ENCODE assay signal across 29 mouse cellular contexts in genomic region chr6:55346491-55346890, GRCm38 (mm10). TPM values are rescaled to one million over a fixed set of nuclear protein-coding genes. Genes with fewer than 3 reads are reported as not detected.
DNase-seq lines count a peak whose midpoint lies in the region; ATAC-seq lines count a peak whose summit lies in the region.
"Had no signal": no experiment of that assay in that cellular context is flagged by ENCODE, and none has a peak within 500 bp of the region (broad histone marks: within the 10 kb centered on the region; RNA-seq: fewer than 3 reads in every experiment).

No protein-coding gene starts in this region.

- H3K27me3 ChIP-seq in midbrain, embryonic 14.5 days (ENCODE audit: control insufficient read depth, insufficient read depth, low read length) = no peaks in the 10 kb centered on the region
- no peaks in the 10 kb centered on the region for H3K27me3 ChIP-seq in midbrain, embryonic 16.5 days (ENCODE audit: control insufficient read depth, insufficient read depth, low read depth, low read length)
- H3K27me3 ChIP-seq: embryonic facial prominence, embryonic 15.5 days; heart, embryonic 15.5 days; hindbrain, embryonic 12.5 days had no signal

- no peaks in the 10 kb centered on the region for H3K9me3 ChIP-seq in midbrain, embryonic 14.5 days (ENCODE audit: control insufficient read depth, low read length)
- H3K9me3 ChIP-seq in midbrain, embryonic 16.5 days (replicated peaks; ENCODE audit: control insufficient read depth, low read length, poor library complexity, severe bottlenecking) = no peaks in the 10 kb centered on the region
- H3K9me3 ChIP-seq: embryonic facial prominence, embryonic 15.5 days; heart, embryonic 15.5 days had no signal

- H3K9ac ChIP-seq in midbrain, embryonic 14.5 days (replicated peaks; ENCODE audit: low read length) = no peak overlapping the region
- no peak overlapping the region for H3K9ac ChIP-seq in midbrain, embryonic 16.5 days (ENCODE audit: low read depth, low read length)
- H3K9ac ChIP-seq: embryonic facial prominence, embryonic 15.5 days; heart, embryonic 15.5 days; hindbrain, embryonic 12.5 days had no signal

- DNase-seq in gastrocnemius, postnatal 10 days = peak; percentile 2
- no peak for DNase-seq in gastrocnemius, postnatal 36 days
- DNase-seq in kidney, adult 11 months = peak; percentile 1
- DNase-seq in kidney, postnatal 14 days = no peak
- DNase-seq in midbrain, embryonic 14.5 days = no peak
- no peak for DNase-seq in right cerebral cortex, postnatal 4 days
- DNase-seq: adrenal gland, postnatal 10 days; cerebellum, adult 11 months; cerebellum, adult 8-10 months; cerebellum, postnatal 14 days; embryo, embryonic 11 days; gastrocnemius, postnatal 14 days had no signal

- H3K27ac ChIP-seq in midbrain, embryonic 14.5 days (replicated peaks; ENCODE audit: low read depth, low read length) = no peak overlapping the region
- no peak overlapping the region for H3K27ac ChIP-seq in midbrain, embryonic 16.5 days (ENCODE audit: low read length)
- H3K27ac ChIP-seq: embryonic facial prominence, embryonic 15.5 days; forebrain, embryonic 10.5 days; heart, embryonic 15.5 days; hindbrain, embryonic 12.5 days had no signal

- WGBS in midbrain, embryonic 14.5 days = 88% methylated on average over 7 of the region's 7 CpGs
- WGBS in midbrain, embryonic 16.5 days = 90% methylated on average over 7 of the region's 7 CpGs

- ATAC-seq in midbrain, embryonic 14.5 days (ENCODE audit: low FRiP score, low TSS enrichment) = 0 out of 2 replicates have a peak, but pooled peaks have one; percentile 28
- ATAC-seq in midbrain, embryonic 16.5 days = no peak
- ATAC-seq: forebrain, embryonic 16.5 days; hindbrain, embryonic 16.5 days had no signal

- intact Hi-C loops in gastrocnemius, postnatal 36 days (cut with DNase I) = no loop called here

- H3K36me3 ChIP-seq in midbrain, embryonic 14.5 days (ENCODE audit: control insufficient read depth, insufficient read depth, low read length) = no peaks in the 10 kb centered on the region
- no peaks in the 10 kb centered on the region for H3K36me3 ChIP-seq in midbrain, embryonic 16.5 days (ENCODE audit: control insufficient read depth, insufficient read depth, low read length)
- H3K36me3 ChIP-seq: forebrain, embryonic 10.5 days; heart, embryonic 15.5 days; hindbrain, embryonic 12.5 days had no signal

- H3K4me1 ChIP-seq in midbrain, embryonic 14.5 days (ENCODE audit: control insufficient read depth, insufficient read depth, low read length) = no peaks in the 10 kb centered on the region
- H3K4me1 ChIP-seq in midbrain, embryonic 16.5 days (ENCODE audit: control insufficient read depth, insufficient read depth, low read length) = peaks cover 2% of the 10 kb centered on the region; the same call in 1 of the 2 replicates
- H3K4me1 ChIP-seq: hindbrain, embryonic 12.5 days had no signal

- H3K4me3 ChIP-seq in midbrain, embryonic 14.5 days (replicated peaks; ENCODE audit: low read depth, low read length) = no peak overlapping the region
- H3K4me3 ChIP-seq in midbrain, embryonic 16.5 days (ENCODE audit: low read depth, low read length) = no peak overlapping the region
- H3K4me3 ChIP-seq: embryonic facial prominence, embryonic 15.5 days; erythroblast, embryonic 14.5 days; forebrain, embryonic 10.5 days; heart, embryonic 15.5 days; hindbrain, embryonic 12.5 days had no signal

- no peak overlapping the region for H3K4me2 ChIP-seq in midbrain, embryonic 14.5 days (ENCODE audit: low read length)
- no peak overlapping the region for H3K4me2 ChIP-seq in midbrain, embryonic 16.5 days (ENCODE audit: low read length)
- H3K4me2 ChIP-seq: embryonic facial prominence, embryonic 15.5 days; heart, embryonic 11.5 days; heart, embryonic 15.5 days; hindbrain, embryonic 12.5 days had no signal

RNA-seq across cellular contexts. Expression of gene Aqp1, which starts 10.3 kb away (rescaled TPM):
- 100 to 1,000 TPM; 127 to 167 TPM for total RNA-seq in gastrocnemius, postnatal 10 days (2021)
- 100 to 1,000 TPM; 252 TPM for total RNA-seq in gastrocnemius, postnatal 36 days (2021)
- 0.22 and 1.3 TPM in 2 replicates for polyA plus RNA-seq in midbrain, embryonic 14.5 days (2014; fragmentation: Nextera tagmentation; extraction: Ambion mirVana)
- 4.8 and 5.4 TPM in 2 replicates for polyA plus RNA-seq in midbrain, embryonic 16.5 days (2015; fragmentation: Nextera tagmentation; extraction: Ambion mirVana)

RNA-seq across cellular contexts. Expression of gene Ghrhr, which starts 29.6 kb away (rescaled TPM):
- total RNA-seq in gastrocnemius, postnatal 10 days (2021) = not detected
- not detected for total RNA-seq in gastrocnemius, postnatal 36 days (2021)
- polyA plus RNA-seq in midbrain, embryonic 14.5 days (2014; fragmentation: Nextera tagmentation; extraction: Ambion mirVana) = not detected in 2 replicates
- polyA plus RNA-seq in midbrain, embryonic 16.5 days (2015; fragmentation: Nextera tagmentation; extraction: Ambion mirVana) = not detected in 2 replicates
- total RNA-seq: adrenal gland, postnatal 10 days; adrenal gland, postnatal 4 days; common myeloid progenitor, adult 5-6 weeks; gastrocnemius, postnatal 14 days; granulocyte monocyte progenitor cell, adult 5-6 weeks; heart, postnatal 36 days; MEL had no signal
- polyA plus RNA-seq: brain, embryonic 14.5 days; C2C12; embryonic facial prominence, embryonic 11.5 days; embryonic facial prominence, embryonic 15.5 days; erythroblast, embryonic 14.5 days; forebrain, embryonic 10.5 days; forebrain, embryonic 16.5 days; heart, embryonic 11.5 days; heart, embryonic 15.5 days; hindbrain, embryonic 12.5 days; hindbrain, embryonic 16.5 days had no signal

Comparison
In these comparisons a context has a peak if more than half of its experiments do, and no peak if none do; other contexts are left out.
1. DNase-seq: peak in gastrocnemius, postnatal 10 days (single experiment) and kidney, adult 11 months (single experiment); none in gastrocnemius, postnatal 36 days (0 of 2), kidney, postnatal 14 days (single experiment), midbrain, embryonic 14.5 days (single experiment) and right cerebral cortex, postnatal 4 days (single experiment).